Mouse (Mus musculus) heart, postnatal 0 days (tissue): Measurements from ENCODE around the gene Cfap43.

Source experiments
- CTCF ChIP-seq: IDR thresholded peaks from 2 replicates; pipeline ENCODE4 v1.5.1; 2016; ENCODE audit warnings: antibody characterized with exemption, control low read depth, low read depth
- EP300 ChIP-seq: IDR thresholded peaks from 2 replicates; pipeline ENCODE4 v1.6.1; 2016; ENCODE audit warnings: antibody characterized with exemption, low read depth

DNA sequence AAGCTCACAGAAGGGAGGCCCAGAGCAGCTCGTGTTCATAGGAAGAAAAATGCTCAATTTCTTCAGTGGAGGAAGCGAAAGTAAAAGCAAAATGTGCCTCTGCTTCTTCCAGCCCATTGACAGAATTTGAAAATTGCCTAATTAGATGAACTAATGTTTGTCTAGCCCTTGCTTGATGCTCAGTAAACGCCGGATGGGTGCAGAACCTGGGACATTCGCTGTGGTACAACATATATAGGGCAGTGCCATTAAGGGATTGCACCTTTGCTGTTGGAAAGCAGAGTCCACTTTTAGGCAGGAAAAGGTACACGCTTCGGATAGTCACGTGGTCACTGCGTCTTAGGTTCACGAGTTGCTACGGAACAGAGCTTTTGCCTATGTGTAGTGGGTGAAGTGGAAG, 17.4 kb upstream of the Cfap43 start:
- TF ChIP-seq CTCF (no peak), EP300 (no peak)
